In the genomic region with DNA sequence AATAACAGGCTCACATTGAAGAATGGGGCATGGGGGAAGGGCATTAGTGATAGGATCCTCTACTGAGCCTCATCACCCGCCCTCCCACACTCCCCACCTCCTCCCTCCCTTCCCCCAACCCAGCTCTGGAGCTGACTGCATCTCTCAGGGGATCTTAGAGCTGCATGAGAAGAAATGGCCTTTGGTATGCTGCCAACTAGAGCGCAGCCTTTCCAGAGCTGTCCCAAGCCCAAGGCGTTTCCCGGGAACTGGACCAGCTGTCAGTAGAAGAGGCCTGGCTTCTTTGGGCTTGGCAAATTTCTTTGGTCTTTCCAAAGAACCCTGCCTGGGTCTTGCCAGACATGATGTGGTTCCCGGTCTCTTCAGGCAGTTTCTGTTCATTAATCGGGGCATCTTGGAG, we compare ENCODE assay signal across 9 mouse cellular contexts. TPM values are rescaled to one million over a fixed set of nuclear protein-coding genes. Genes with fewer than 3 reads are reported as not detected.
DNase-seq lines count a peak whose midpoint lies in the region; ATAC-seq and TF ChIP-seq lines count a peak whose summit lies in the region.
"Had no signal": no experiment of that assay in that cellular context is flagged by ENCODE, and none has a peak within 500 bp of the region (broad histone marks: within the 10 kb centered on the region; RNA-seq: fewer than 3 reads in every experiment).

No protein-coding gene starts in this region.

- no peaks in the 10 kb centered on the region for H3K27me3 ChIP-seq in embryonic facial prominence, embryonic 12.5 days
- H3K27me3 ChIP-seq in embryonic facial prominence, embryonic 10.5 days (replicated peaks; ENCODE audit: low read depth, poor library complexity, severe bottlenecking) = no peaks in the 10 kb centered on the region
- H3K27me3 ChIP-seq: limb, embryonic 12.5 days had no signal

- no peaks in the 10 kb centered on the region for H3K36me3 ChIP-seq in embryonic facial prominence, embryonic 12.5 days
- no peaks in the 10 kb centered on the region for H3K36me3 ChIP-seq in embryonic facial prominence, embryonic 10.5 days (replicated peaks)
- H3K36me3 ChIP-seq: limb, embryonic 12.5 days had no signal

- no peak overlapping the region for H3K4me3 ChIP-seq in embryonic facial prominence, embryonic 12.5 days
- H3K4me3 ChIP-seq in embryonic facial prominence, embryonic 10.5 days = no peak overlapping the region
- H3K4me3 ChIP-seq: limb, embryonic 12.5 days had no signal

- no peak for TF ChIP-seq CTCF in brain, embryonic 14.5 days (IDR thresholded peaks at IDR 0.05; ENCODE audit: borderline replicate concordance, extremely low read depth, insufficient read depth, insufficient read length)

- H3K4me2 ChIP-seq in embryonic facial prominence, embryonic 12.5 days (replicated peaks) = no peak overlapping the region
- H3K4me2 ChIP-seq: limb, embryonic 12.5 days had no signal

- no peak overlapping the region for H3K27ac ChIP-seq in embryonic facial prominence, embryonic 12.5 days
- H3K27ac ChIP-seq in embryonic facial prominence, embryonic 10.5 days (replicated peaks) = no peak overlapping the region
- H3K27ac ChIP-seq: limb, embryonic 12.5 days had no signal

- no peaks in the 10 kb centered on the region for H3K4me1 ChIP-seq in embryonic facial prominence, embryonic 12.5 days
- peaks cover 4% of the 10 kb centered on the region for H3K4me1 ChIP-seq in embryonic facial prominence, embryonic 10.5 days

- no peak overlapping the region for H3K9ac ChIP-seq in embryonic facial prominence, embryonic 12.5 days
- H3K9ac ChIP-seq: limb, embryonic 12.5 days had no signal

- WGBS in embryonic facial prominence, embryonic 12.5 days = 61% methylated on average over 6 of the region's 6 CpGs
- 75% methylated on average over 6 of the region's 6 CpGs for WGBS in embryonic facial prominence, embryonic 10.5 days

- no peak for DNase-seq in embryonic facial prominence, embryonic 10.5 days (ENCODE audit: low spot score)
- DNase-seq in brain, embryonic 14.5 days (ENCODE audit: low read depth) = peak; percentile 89
- peak; percentile 76 for DNase-seq in gastrocnemius, postnatal 10 days
- peak; percentile 42 for DNase-seq in kidney, adult 18-20 months
- peak; percentile 28 to 62 for DNase-seq in left cerebral cortex, postnatal 25 days (ENCODE audit: low spot score in 2 of 2)
- peak; percentile 43 for DNase-seq in right cerebral cortex, adult 18-20 months
- DNase-seq in yolk sac, embryonic 10.5 days (ENCODE audit: low spot score) = no peak

- H3K9me3 ChIP-seq in embryonic facial prominence, embryonic 12.5 days = no peaks in the 10 kb centered on the region
- no peaks in the 10 kb centered on the region for H3K9me3 ChIP-seq in embryonic facial prominence, embryonic 10.5 days
- H3K9me3 ChIP-seq: limb, embryonic 12.5 days had no signal

- peak; percentile 60; the same call in 1 of the 2 replicates for ATAC-seq in embryonic facial prominence, embryonic 12.5 days (ENCODE audit: insufficient number of reproducible peaks, insufficient read depth, low FRiP score, low TSS enrichment)

- TF ChIP-seq POLR2A in brain, embryonic 14.5 days (IDR thresholded peaks at IDR 0.05; ENCODE audit: borderline replicate concordance, extremely low read depth, insufficient read depth, insufficient read length, poor library complexity, severe bottlenecking) = no peak

- intact Hi-C loops in left cerebral cortex, postnatal 25 days (cut with DNase I) = no loop called here

RNA-seq across cellular contexts. Expression of a gene that starts 42.3 kb away (rescaled TPM):
- polyA plus RNA-seq in embryonic facial prominence, embryonic 12.5 days (2016; fragmentation: Nextera tagmentation; extraction: Ambion mirVana) = 24.4 and 26.9 TPM in 2 replicates
- 14.5 and 15.0 TPM in 2 replicates for polyA plus RNA-seq in embryonic facial prominence, embryonic 10.5 days (2016; fragmentation: Nextera tagmentation; extraction: Ambion mirVana)
- polyA plus RNA-seq in brain, embryonic 14.5 days (2012; rRNA removed) = 23.7 and 26.5 TPM in 2 replicates
- total RNA-seq in gastrocnemius, postnatal 10 days (2021) = 10 to 100 TPM; 20.0 to 23.0 TPM
- total RNA-seq in left cerebral cortex, postnatal 25 days (2021) = 10 to 100 TPM; 13.6 to 14.1 TPM

Comparison
In these comparisons a context has a peak if more than half of its experiments do, and no peak if none do; other contexts are left out.
1. DNase-seq: peak in brain, embryonic 14.5 days (single experiment), gastrocnemius, postnatal 10 days (single experiment), kidney, adult 18-20 months (single experiment), left cerebral cortex, postnatal 25 days (2 of 2) and right cerebral cortex, adult 18-20 months (single experiment); none in embryonic facial prominence, embryonic 10.5 days (single experiment) and yolk sac, embryonic 10.5 days (single experiment).